Mouse (Mus musculus) megakaryocyte, embryonic 14.5 days (primary cell): ENCODE measurements around the gene Vwa3b.

Experiments
- FLI1 ChIP-seq: IDR thresholded peaks from 2 replicates; pipeline ENCODE4 v1.6.1; 2012; ENCODE audit warnings: low read length, inconsistent platforms, mixed read lengths
- GATA1 ChIP-seq: IDR thresholded peaks from 3 replicates; pipeline ENCODE4 v1.6.1; 2012; ENCODE audit warnings: mixed read lengths, low read length, inconsistent platforms, borderline replicate concordance

DNA sequence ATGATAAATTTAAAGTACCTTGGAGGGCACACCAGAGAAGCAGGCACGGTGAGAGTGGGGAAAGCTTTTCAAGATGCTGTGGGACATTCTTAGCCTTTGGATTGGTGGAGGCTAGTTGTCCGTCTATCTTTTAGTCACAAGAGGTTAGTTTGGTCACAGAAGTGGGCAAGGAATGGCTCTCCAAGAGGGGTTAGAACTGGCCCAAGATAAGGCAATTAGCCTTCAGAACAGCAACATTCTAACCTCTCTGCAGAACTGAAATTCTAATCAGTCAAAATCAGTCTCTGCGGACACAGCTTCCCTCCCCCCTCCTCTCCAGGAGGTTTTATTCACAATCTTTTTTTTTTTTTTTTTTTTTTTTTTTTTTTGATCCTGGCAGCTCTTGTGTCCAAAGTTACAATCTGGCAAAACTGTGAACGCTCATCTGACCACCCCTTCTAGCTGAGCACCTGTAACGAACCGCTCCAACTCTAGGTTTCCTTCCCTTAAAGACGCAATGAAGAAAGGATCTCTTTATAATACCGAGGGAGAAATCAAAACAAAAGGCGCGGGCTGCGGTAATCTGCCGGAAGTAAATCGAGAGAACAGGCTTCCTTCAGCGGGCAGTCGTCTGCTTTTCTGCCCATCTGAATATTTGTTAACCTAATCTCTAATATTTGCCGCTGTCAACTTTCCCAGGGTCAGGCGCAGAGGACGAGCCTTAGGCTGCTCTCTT lies 2.2 kb downstream of the Vwa3b start:
- TF ChIP-seq FLI1: no peak
- TF ChIP-seq GATA1: no peak
